Mouse (Mus musculus) cortical plate, adult 2 months (tissue): ENCODE measurements at regions not wholly inside any gene's neighbourhood (a gene's known extent, or its start where the extent isn't known, plus 50 kb on each side); places are given as distances from the start of the nearest gene placed in this dataset.

Experiments used
- CTCF ChIP-seq: fragments of 200-500 bp; IDR thresholded peaks from 2 replicates; pipeline ENCODE4 v1.5.1; 2011; ENCODE audit warnings: mild to moderate bottlenecking, control low read depth, low read length; ENCODE audit not compliant: insufficient read depth; ENCODE audit errors: extremely low read depth
- POLR2A ChIP-seq: fragments of 200-500 bp; IDR thresholded peaks from 2 replicates; pipeline ENCODE4 v1.6.1; 2011; ENCODE audit warnings: mild to moderate bottlenecking, low read length, control low read depth; ENCODE audit not compliant: insufficient read depth; ENCODE audit errors: extremely low read depth

DNA sequence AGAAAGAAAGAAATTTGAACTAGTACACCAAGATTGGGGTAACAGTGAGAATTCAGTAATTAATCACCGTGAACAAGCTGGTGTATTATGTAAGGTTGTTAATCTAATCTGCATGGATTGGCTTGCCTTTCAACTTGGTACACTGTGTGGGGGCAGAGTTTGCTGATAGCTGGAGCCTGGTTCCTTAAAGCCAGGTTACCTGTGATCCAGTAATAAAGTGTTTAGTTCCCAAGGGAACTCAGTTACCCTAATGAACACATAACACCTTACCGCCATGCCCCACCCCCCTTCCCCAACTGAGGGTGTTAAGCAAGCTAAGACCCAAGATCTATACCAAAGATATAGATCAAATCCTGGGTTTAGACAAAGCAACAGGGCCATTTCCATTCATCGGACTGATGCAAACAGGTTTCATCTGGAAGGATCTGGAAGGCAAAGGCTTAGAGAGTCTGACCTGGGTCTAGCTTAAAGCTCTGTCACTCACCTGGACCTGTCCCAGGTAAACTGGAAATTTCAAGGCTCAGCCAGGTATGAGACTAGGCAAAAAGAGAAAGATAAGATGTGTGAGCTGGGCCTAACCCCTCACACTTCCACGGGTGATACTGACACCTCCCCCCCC is 155.8 kb downstream of the Ly86 start:
- TF ChIP-seq POLR2A (no peak), CTCF (no peak)
